Mouse (Mus musculus): ENCODE measurements around the gene Crtc3. TPM values are rescaled to one million over a fixed set of nuclear protein-coding genes. Genes with fewer than 3 reads are reported as not detected.

Crtc3 gene
- polyA plus RNA-seq, 1 experiment from 2014 or later, result 8.4 TPM

- Histone ChIP-seq H3K27me3 (ENCODE audit: low read depth, poor library complexity, severe bottlenecking) (no peaks in the 10 kb centered on the region), H3K4me3 (no peak overlapping the region), H3K36me3 (no peaks in the 10 kb centered on the region), H3K27ac (replicated peaks) (no peak overlapping the region), H3K9me3 (replicated peaks) (no peaks in the 10 kb centered on the region), H3K4me1 (peaks cover 27% of the 10 kb centered on the region)
- DNase-seq (ENCODE audit: low spot score), result no peak
- 92% methylated on average over 2 of the region's 2 CpGs for WGBS
These were observed 55.0 kb downstream of the Crtc3 start for GRCm38 (mm10) chr7:80633635-80634034.

- Histone ChIP-seq H3K27me3 (ENCODE audit: low read depth, poor library complexity, severe bottlenecking) (no peaks in the 10 kb centered on the region), H3K4me3 (no peak overlapping the region), H3K4me1 (peaks cover 18% of the 10 kb centered on the region), H3K36me3 (0 out of 2 replicates have a peak, but pooled peaks cover 5% of the 10 kb centered on the region), H3K27ac (replicated peaks) (no peak overlapping the region), H3K9me3 (replicated peaks) (no peaks in the 10 kb centered on the region)
- WGBS, result 78% methylated on average over 6 of the region's 6 CpGs
- no peak for DNase-seq (ENCODE audit: low spot score)
These were observed 56.7 kb downstream of the Crtc3 start for GRCm38 (mm10) chr7:80631993-80632392.

- DNase-seq (ENCODE audit: low spot score), result no peak
- Histone ChIP-seq H3K9me3 (replicated peaks) (no peaks in the 10 kb centered on the region), H3K27me3 (ENCODE audit: low read depth, poor library complexity, severe bottlenecking) (no peaks in the 10 kb centered on the region), H3K4me1 (peaks cover 15% of the 10 kb centered on the region), H3K27ac (replicated peaks) (0 out of 2 replicates have a peak overlapping the region, but pooled peaks have one; percentile 1), H3K36me3 (0 out of 2 replicates have a peak, but pooled peaks cover 5% of the 10 kb centered on the region), H3K4me3 (no peak overlapping the region)
- WGBS, result 73% methylated on average over 3 of the region's 3 CpGs
These were observed 57.3 kb downstream of the Crtc3 start for GRCm38 (mm10) chr7:80631405-80631804.

- WGBS, result 83% methylated on average over 12 of the region's 12 CpGs
- Histone ChIP-seq H3K4me1 (peaks cover 15% of the 10 kb centered on the region), H3K9me3 (replicated peaks) (no peaks in the 10 kb centered on the region), H3K4me3 (no peak overlapping the region), H3K36me3 (0 out of 2 replicates have a peak, but pooled peaks cover 5% of the 10 kb centered on the region), H3K27ac (replicated peaks) (0 out of 2 replicates have a peak overlapping the region, but pooled peaks have one; percentile 28), H3K27me3 (ENCODE audit: low read depth, poor library complexity, severe bottlenecking) (no peaks in the 10 kb centered on the region)
- DNase-seq (ENCODE audit: low spot score), result no peak
These were observed 59.3 kb downstream of the Crtc3 start for GRCm38 (mm10) chr7:80629369-80629768.

GRCm38 (mm10) chr7:80628708-80629183, 59.9 kb downstream of the Crtc3 start:
- DNase-seq (ENCODE audit: low spot score), result no peak
- 0 out of 2 replicates have a peak overlapping the region, but pooled peaks have one; percentile 38 for H3K27ac ChIP-seq (replicated peaks)
- no peaks in the 10 kb centered on the region for H3K9me3 ChIP-seq (replicated peaks)
- H3K36me3 ChIP-seq, result peaks cover 9% of the 10 kb centered on the region
- no peaks in the 10 kb centered on the region for H3K27me3 ChIP-seq (ENCODE audit: low read depth, poor library complexity, severe bottlenecking)
- WGBS, result 72% methylated on average over 8 of the region's 8 CpGs
- no peak overlapping the region for H3K4me3 ChIP-seq
- H3K4me1 ChIP-seq, result peaks cover 15% of the 10 kb centered on the region

GRCm38 (mm10) chr7:80626943-80627342, 61.7 kb downstream of the Crtc3 start:
- 87% methylated on average over 5 of the region's 5 CpGs for WGBS
- no peaks in the 10 kb centered on the region for H3K27me3 ChIP-seq (ENCODE audit: low read depth, poor library complexity, severe bottlenecking)

GRCm38 (mm10) chr7:80625841-80626240, 62.8 kb downstream of the Crtc3 start:
- H3K4me1 ChIP-seq, result peaks cover 4% of the 10 kb centered on the region; the same call in 1 of the 2 replicates
- WGBS, result 84% methylated on average over 7 of the region's 7 CpGs

More at GRCm38 (mm10) chr7:80626943-80627342, 61.7 kb downstream of the Crtc3 start:
- Histone ChIP-seq H3K4me3 (no peak overlapping the region), H3K9me3 (replicated peaks) (no peaks in the 10 kb centered on the region), H3K4me1 (peaks cover 11% of the 10 kb centered on the region), H3K27ac (replicated peaks) (no peak overlapping the region), H3K36me3 (peaks cover 10% of the 10 kb centered on the region)
- DNase-seq (ENCODE audit: low spot score), result no peak

GRCm38 (mm10) chr7:80623276-80623675, 65.4 kb downstream of the Crtc3 start:
- no peak for DNase-seq (ENCODE audit: low spot score)
- Histone ChIP-seq H3K27ac (replicated peaks) (no peak overlapping the region), H3K4me1 (no peaks in the 10 kb centered on the region), H3K4me3 (no peak overlapping the region), H3K9me3 (replicated peaks) (no peaks in the 10 kb centered on the region), H3K27me3 (ENCODE audit: low read depth, poor library complexity, severe bottlenecking) (no peaks in the 10 kb centered on the region), H3K36me3 (peaks cover 14% of the 10 kb centered on the region)
- 83% methylated on average over 5 of the region's 5 CpGs for WGBS

More at GRCm38 (mm10) chr7:80625841-80626240, 62.8 kb downstream of the Crtc3 start:
- no peak overlapping the region for H3K27ac ChIP-seq (replicated peaks)
- no peak for DNase-seq (ENCODE audit: low spot score)
- no peak overlapping the region for H3K4me3 ChIP-seq
- peaks cover 15% of the 10 kb centered on the region for H3K36me3 ChIP-seq
- H3K9me3 ChIP-seq (replicated peaks), result no peaks in the 10 kb centered on the region
- no peaks in the 10 kb centered on the region for H3K27me3 ChIP-seq (ENCODE audit: low read depth, poor library complexity, severe bottlenecking)

GRCm38 (mm10) chr7:80616096-80616495, 72.6 kb downstream of the Crtc3 start:
- H3K27ac ChIP-seq (replicated peaks), result no peak overlapping the region
- peaks cover 19% of the 10 kb centered on the region for H3K4me1 ChIP-seq
- no peaks in the 10 kb centered on the region for H3K27me3 ChIP-seq (ENCODE audit: low read depth, poor library complexity, severe bottlenecking)
- H3K36me3 ChIP-seq, result peaks cover 5% of the 10 kb centered on the region; the same call in 1 of the 2 replicates
- H3K9me3 ChIP-seq (replicated peaks), result no peaks in the 10 kb centered on the region
- no peak for DNase-seq (ENCODE audit: low spot score)
- H3K4me3 ChIP-seq, result no peak overlapping the region
- 82% methylated on average over 9 of the region's 9 CpGs for WGBS

GRCm38 (mm10) chr7:80614042-80614441, 74.6 kb downstream of the Crtc3 start:
- Histone ChIP-seq H3K9me3 (replicated peaks) (no peaks in the 10 kb centered on the region), H3K27ac (replicated peaks) (no peak overlapping the region), H3K27me3 (ENCODE audit: low read depth, poor library complexity, severe bottlenecking) (no peaks in the 10 kb centered on the region), H3K36me3 (0 out of 2 replicates have a peak, but pooled peaks cover 3% of the 10 kb centered on the region), H3K4me1 (peaks cover 20% of the 10 kb centered on the region), H3K4me3 (no peak overlapping the region)
- DNase-seq (ENCODE audit: low spot score), result no peak
- WGBS, result 91% methylated on average over 3 of the region's 3 CpGs

GRCm38 (mm10) chr7:80612191-80612787, 76.4 kb downstream of the Crtc3 start:
- Histone ChIP-seq H3K9me3 (replicated peaks) (no peaks in the 10 kb centered on the region), H3K4me3 (no peak overlapping the region), H3K27me3 (ENCODE audit: low read depth, poor library complexity, severe bottlenecking) (no peaks in the 10 kb centered on the region), H3K27ac (replicated peaks) (0 out of 2 replicates have a peak overlapping the region, but pooled peaks have one; percentile 49), H3K4me1 (peaks cover 30% of the 10 kb centered on the region), H3K36me3 (0 out of 2 replicates have a peak, but pooled peaks cover 3% of the 10 kb centered on the region)
- no peak for DNase-seq (ENCODE audit: low spot score)
- WGBS, result 73% methylated on average over 11 of the region's 11 CpGs

- Histone ChIP-seq H3K36me3 (0 out of 2 replicates have a peak, but pooled peaks cover 3% of the 10 kb centered on the region), H3K4me1 (peaks cover 32% of the 10 kb centered on the region), H3K4me3 (no peak overlapping the region), H3K27ac (replicated peaks) (0 out of 2 replicates have a peak overlapping the region, but pooled peaks have one; percentile 49), H3K27me3 (ENCODE audit: low read depth, poor library complexity, severe bottlenecking) (no peaks in the 10 kb centered on the region), H3K9me3 (replicated peaks) (no peaks in the 10 kb centered on the region)
- no peak for DNase-seq (ENCODE audit: low spot score)
- 80% methylated on average over 7 of the region's 7 CpGs for WGBS
These were observed 77.0 kb downstream of the Crtc3 start for GRCm38 (mm10) chr7:80611646-80612045.

- Histone ChIP-seq H3K4me1 (peaks cover 35% of the 10 kb centered on the region), H3K27me3 (ENCODE audit: low read depth, poor library complexity, severe bottlenecking) (no peaks in the 10 kb centered on the region), H3K9me3 (replicated peaks) (no peaks in the 10 kb centered on the region), H3K4me3 (no peak overlapping the region), H3K27ac (replicated peaks) (0 out of 2 replicates have a peak overlapping the region, but pooled peaks have one; percentile 24), H3K36me3 (0 out of 2 replicates have a peak, but pooled peaks cover 5% of the 10 kb centered on the region)
- no peak for DNase-seq (ENCODE audit: low spot score)
- 48% methylated on average over 2 of the region's 2 CpGs for WGBS
These were observed 81.2 kb downstream of the Crtc3 start for GRCm38 (mm10) chr7:80607503-80607902.
